In genomic region chr7:42692362-42693158, GRCm38 (mm10) we compare ENCODE assay signal across 8 mouse cellular contexts. TPM values are rescaled to one million over a fixed set of nuclear protein-coding genes. Genes with fewer than 3 reads are reported as not detected.
A peak's percentile ranks its signal among the peaks of the same experiment; 100 is the strongest.
DNase-seq lines count a peak whose midpoint lies in the region; ATAC-seq and TF ChIP-seq lines count a peak whose summit lies in the region.
"Not testable (repeated sequence)": the region's sequence is repeated elsewhere in the genome, so short reads cannot be mapped to it uniquely, and the experiment has no call there.

Gene Zfp975 (minus strand): TSS chr7:42692742.

- ATAC-seq in neural tube, embryonic 15.5 days (ENCODE audit: low FRiP score): peak; percentile 99

- peak within 1 kb of the TSS; percentile 87 for H3K27ac ChIP-seq in layer of hippocampus, adult 2 months
- H3K27ac ChIP-seq in neural tube, embryonic 15.5 days (replicated peaks): peak within 1 kb of the TSS; percentile 81

- not testable (repeated sequence) for H3K4me1 ChIP-seq in lung, adult 2 months (ENCODE audit: control insufficient read depth, insufficient read depth, low read length); neural tube, embryonic 15.5 days

- H3K36me3 ChIP-seq in neural tube, embryonic 15.5 days: not testable (repeated sequence)

- H3K9me3 ChIP-seq in neural tube, embryonic 15.5 days (replicated peaks): not testable (repeated sequence)

- not testable (repeated sequence) for TF ChIP-seq CTCF in layer of hippocampus, adult 2 months (conservative IDR thresholded peaks at IDR 0.05); lung, adult 2 months (IDR thresholded peaks at IDR 0.05; ENCODE audit: insufficient read depth, low read length)

- DNase-seq in Muller cell, postnatal 12 days (ENCODE audit: inconsistent ontology term): peak; percentile 88
- DNase-seq in cerebellum, adult 9-10 months: peak; percentile 88
- DNase-seq in forelimb bud, embryonic 11.5 days (ENCODE audit: low read depth, low spot score): peak; percentile 77
- DNase-seq in heart, postnatal 4 days: peak; percentile 84
- peak; percentile 76 to 88 for DNase-seq in layer of hippocampus, adult 2 months (ENCODE audit: low spot score in 2 of 2)
- DNase-seq in lung, adult 2 months: peak; percentile 82
- DNase-seq in testis, postnatal 10 days (ENCODE audit: low spot score): peak; percentile 79

- H3K27me3 ChIP-seq in neural tube, embryonic 15.5 days (replicated peaks): not testable (repeated sequence)

- peak; percentile 48; the same call in 1 of the 2 replicates for TF ChIP-seq POLR2A in lung, adult 2 months (IDR thresholded peaks at IDR 0.05; ENCODE audit: borderline replicate concordance, extremely low read depth, low read depth, low read length)

- under 1% methylated on average over 23 of the region's 23 CpGs for WGBS in lung, adult 2 months
- WGBS in neural tube, embryonic 15.5 days: under 1% methylated on average over 23 of the region's 23 CpGs

- H3K4me3 ChIP-seq in layer of hippocampus, adult 2 months: peak within 1 kb of the TSS; percentile 66
- peak within 1 kb of the TSS; percentile 61 for H3K4me3 ChIP-seq in lung, adult 2 months (replicated peaks; ENCODE audit: extremely low read depth, low read depth, low read length)
- peak within 1 kb of the TSS; percentile 59 for H3K4me3 ChIP-seq in neural tube, embryonic 15.5 days (replicated peaks)

- H3K4me2 ChIP-seq in neural tube, embryonic 15.5 days: peak within 1 kb of the TSS; percentile 63

- peak within 1 kb of the TSS; percentile 63 for H3K9ac ChIP-seq in neural tube, embryonic 15.5 days (replicated peaks)

RNA-seq across cellular contexts. Expression of gene Zfp975, which starts in this region (rescaled TPM):
- 1 to 10 TPM; 4.3 to 4.9 TPM for total RNA-seq in heart, postnatal 4 days (2021)
- 1 to 10 TPM; 7.3 to 7.6 TPM for total RNA-seq in layer of hippocampus, adult 2 months (2021)
- 0.33 and 0.46 TPM in 2 replicates for polyA plus RNA-seq in lung, adult 2 months (2012; rRNA removed)
- polyA plus RNA-seq in neural tube, embryonic 15.5 days (2015; fragmentation: Nextera tagmentation; extraction: Ambion mirVana): 6.5 and 6.7 TPM in 2 replicates

Comparison
In these comparisons a context has a peak if more than half of its experiments do, and no peak if none do; other contexts are left out.
1. Peak in every context shown above with its lines: DNase-seq, ATAC-seq, H3K4me3 ChIP-seq and H3K27ac ChIP-seq.
2. Peak in DNase-seq and H3K4me3 ChIP-seq in lung, adult 2 months; RNA of the gene not detected or under 1 TPM.